Mouse (Mus musculus): ENCODE results near the gene Nck2.

DNA sequence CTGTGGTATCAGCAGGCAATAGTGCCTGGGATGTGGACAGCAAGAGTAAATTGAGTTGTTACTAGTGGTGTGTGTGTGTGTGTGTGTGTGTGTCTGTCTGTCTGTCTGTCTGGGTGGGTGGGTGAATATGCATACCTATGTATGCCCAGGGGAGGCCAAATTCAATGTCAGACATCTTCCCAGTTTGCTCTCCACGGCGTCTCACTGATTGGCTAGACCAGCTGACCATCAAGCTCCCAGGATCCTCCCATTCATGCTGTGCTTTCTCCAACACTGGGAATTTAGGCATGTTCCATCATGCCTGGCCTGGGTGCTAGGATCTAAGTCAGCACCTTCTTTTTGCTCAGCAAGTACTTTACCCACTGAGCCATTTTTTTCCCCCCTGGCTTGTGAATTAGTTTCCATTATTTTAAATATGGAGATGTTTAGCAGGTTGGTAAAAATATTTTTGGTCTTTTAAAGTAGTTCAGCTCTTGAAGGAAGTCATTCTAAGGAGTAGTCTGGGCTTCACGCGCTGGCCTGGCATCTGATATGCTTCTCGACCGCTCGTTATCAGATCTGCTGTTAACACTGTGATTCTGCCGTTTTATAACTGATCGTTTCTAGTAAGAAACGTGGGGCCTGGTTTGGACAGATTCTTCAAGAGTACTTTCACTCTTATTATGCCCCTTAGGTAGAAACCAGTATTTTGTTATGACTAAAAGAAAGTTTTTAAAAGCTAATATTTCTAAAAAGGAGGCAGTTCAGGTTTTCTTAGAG lies 26.2 kb downstream of the Nck2 start:
- no peak for TF ChIP-seq CHD2 (IDR thresholded peaks at IDR 0.05; ENCODE audit: low read depth, low read length)
- TF ChIP-seq MAFK (IDR thresholded peaks at IDR 0.05; ENCODE audit: insufficient read depth, low read depth, low read length), result no peak
- no peak for TF ChIP-seq HCFC1 (IDR thresholded peaks at IDR 0.05; ENCODE audit: borderline replicate concordance, insufficient read depth, low read length)
